Mouse (Mus musculus): Measurements from ENCODE around the gene Spef1. TPM values are rescaled to one million over a fixed set of nuclear protein-coding genes. Genes with fewer than 3 reads are reported as not detected.

Spef1 gene
- polyA plus RNA-seq, 1 experiment from 2014 or later = 1.9 TPM

GRCm38 (mm10) chr2:131221853-131222515, 34.9 kb upstream of the Spef1 start:
- peaks cover 4% of the 10 kb centered on the region for H3K4me1 ChIP-seq (replicated peaks)
- H3K27ac ChIP-seq = no peak overlapping the region
- H3K36me3 ChIP-seq = no peaks in the 10 kb centered on the region
- ATAC-seq (replicated peaks; ENCODE audit: insufficient number of reproducible peaks, insufficient read depth, low FRiP score, low read depth) = no peak
- no peaks in the 10 kb centered on the region for H3K9me3 ChIP-seq (replicated peaks)
- WGBS = 43% methylated on average over 3 of the region's 3 CpGs
- H3K9ac ChIP-seq = no peak overlapping the region
- H3K4me3 ChIP-seq = no peak overlapping the region
- H3K4me2 ChIP-seq = no peak overlapping the region
- no peaks in the 10 kb centered on the region for H3K27me3 ChIP-seq

GRCm38 (mm10) chr2:131220030-131220429, 32.9 kb upstream of the Spef1 start:
- WGBS = 53% methylated on average over 4 of the region's 4 CpGs
- ATAC-seq (replicated peaks; ENCODE audit: insufficient number of reproducible peaks, insufficient read depth, low FRiP score, low read depth) = no peak
- Histone ChIP-seq H3K27ac (no peak overlapping the region), H3K9ac (no peak overlapping the region), H3K27me3 (no peaks in the 10 kb centered on the region), H3K4me2 (no peak overlapping the region), H3K9me3 (replicated peaks) (no peaks in the 10 kb centered on the region), H3K4me3 (no peak overlapping the region), H3K36me3 (no peaks in the 10 kb centered on the region), H3K4me1 (replicated peaks) (peaks cover 13% of the 10 kb centered on the region)

DNA sequence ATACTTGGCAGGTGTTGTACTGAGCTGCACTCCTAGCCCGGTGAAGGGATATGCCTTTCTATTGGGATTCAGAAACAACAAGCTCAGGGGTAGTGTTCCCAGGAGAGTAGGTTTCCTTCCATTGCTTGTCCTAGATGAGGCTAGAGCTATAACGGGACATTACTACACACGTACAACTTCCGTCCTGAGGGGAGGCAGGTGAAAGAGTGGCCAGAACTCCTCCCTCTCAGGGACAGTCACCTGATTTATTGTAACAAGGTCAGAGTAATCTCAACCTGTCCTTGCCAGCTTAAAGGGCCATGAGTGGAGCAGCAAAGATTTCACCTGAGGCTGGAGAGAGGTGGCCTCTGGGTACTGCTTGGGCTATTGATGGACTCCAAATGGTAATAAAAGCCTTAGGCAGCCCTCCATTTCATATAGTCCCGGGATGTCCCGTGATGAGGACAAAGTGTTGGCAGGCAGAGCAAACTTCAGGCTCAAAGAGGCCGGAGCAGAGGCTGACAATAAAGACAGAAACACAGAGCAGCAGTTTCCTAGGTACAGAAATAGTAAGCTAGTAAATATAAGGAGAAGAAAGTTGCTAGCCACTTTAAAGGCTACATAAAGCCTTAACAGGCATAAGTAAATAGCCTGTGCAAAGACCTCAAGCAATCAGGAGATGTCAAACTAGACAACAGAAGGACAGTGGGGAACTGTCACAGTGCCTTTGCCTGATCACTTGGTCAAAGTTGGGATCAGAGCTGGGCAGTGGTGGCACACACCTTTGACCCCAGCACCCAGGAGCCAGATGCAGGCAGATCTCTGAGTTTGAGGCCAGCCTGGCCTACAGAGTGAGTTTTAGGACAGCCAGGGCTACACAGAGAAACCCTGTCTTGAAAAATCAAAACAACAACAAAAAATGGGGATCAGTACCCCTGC, 29.1 kb upstream of the Spef1 start:
- no peak overlapping the region for H3K4me3 ChIP-seq
- no peak overlapping the region for H3K9ac ChIP-seq
- no peak overlapping the region for H3K4me2 ChIP-seq
- H3K36me3 ChIP-seq = peaks cover 17% of the 10 kb centered on the region; the same call in 1 of the 2 replicates
- peak overlapping the region; percentile 8; the same call in 1 of the 2 replicates for H3K27ac ChIP-seq
- H3K27me3 ChIP-seq = no peaks in the 10 kb centered on the region
- no peaks in the 10 kb centered on the region for H3K9me3 ChIP-seq (replicated peaks)
- 60% methylated on average over 7 of the region's 7 CpGs for WGBS
- H3K4me1 ChIP-seq (replicated peaks) = peaks cover 29% of the 10 kb centered on the region
- ATAC-seq (replicated peaks; ENCODE audit: insufficient number of reproducible peaks, insufficient read depth, low FRiP score, low read depth) = no peak; the same call in 1 of the 2 replicates

DNA sequence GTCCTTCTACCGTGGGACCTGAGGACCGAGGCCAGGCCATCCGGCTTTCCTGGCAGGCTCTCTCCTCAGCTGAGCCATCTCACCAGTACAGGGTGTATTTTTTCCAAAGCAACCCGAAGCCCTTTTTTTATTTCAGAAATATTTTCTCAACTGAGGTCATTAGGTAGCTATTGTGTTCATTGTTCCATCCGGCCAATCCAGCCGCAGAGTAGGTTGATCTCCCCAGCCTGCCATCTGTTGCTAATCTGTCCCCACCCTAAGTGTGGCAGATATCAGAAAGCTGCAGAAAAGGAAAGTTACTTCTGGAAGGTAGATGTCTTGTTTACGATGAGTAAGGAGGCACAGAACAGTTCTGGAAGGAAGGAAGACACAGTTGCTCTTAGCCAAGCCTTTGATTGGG, 26.7 kb upstream of the Spef1 start:
- no peak overlapping the region for H3K4me2 ChIP-seq
- H3K9ac ChIP-seq = no peak overlapping the region; the same call in 1 of the 2 replicates
- no peak for ATAC-seq (replicated peaks; ENCODE audit: insufficient number of reproducible peaks, insufficient read depth, low FRiP score, low read depth)
- H3K4me3 ChIP-seq = no peak overlapping the region
- WGBS = 72% methylated on average over 7 of the region's 7 CpGs
- peaks cover 40% of the 10 kb centered on the region for H3K4me1 ChIP-seq (replicated peaks)
- H3K36me3 ChIP-seq = peaks cover 17% of the 10 kb centered on the region; the same call in 1 of the 2 replicates
- H3K27me3 ChIP-seq = no peaks in the 10 kb centered on the region
- H3K9me3 ChIP-seq (replicated peaks) = no peaks in the 10 kb centered on the region
- H3K27ac ChIP-seq = no peak overlapping the region

DNA sequence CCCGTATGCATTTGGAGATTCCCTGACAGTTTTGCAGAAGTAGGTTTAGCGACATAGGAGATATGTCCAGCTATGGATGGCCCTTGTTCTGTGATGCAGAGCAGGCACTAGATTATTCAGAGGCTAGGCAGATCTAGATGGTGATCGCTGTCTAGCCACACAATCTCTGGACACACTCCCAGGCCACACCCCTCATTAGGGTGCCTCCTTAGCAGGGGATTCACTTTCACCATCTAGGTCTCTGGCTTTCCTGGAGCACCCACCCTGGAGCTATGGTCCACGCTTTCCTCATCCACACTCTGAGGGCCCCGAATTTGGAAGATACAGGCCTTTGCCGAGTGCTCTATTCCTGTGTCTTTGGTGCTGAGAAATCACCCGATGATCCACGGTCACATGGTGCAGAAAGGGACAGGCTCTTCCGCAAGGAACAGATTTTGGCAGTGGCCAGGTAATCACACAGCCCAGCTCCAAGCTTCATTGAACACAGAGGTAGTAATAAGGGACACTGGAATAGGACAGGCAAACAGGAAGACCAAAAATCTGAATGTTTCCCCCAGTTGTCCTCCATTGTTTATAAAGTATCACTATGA, 24.0 kb upstream of the Spef1 start:
- H3K4me3 ChIP-seq = peak overlapping the region; percentile 64
- no peaks in the 10 kb centered on the region for H3K9me3 ChIP-seq (replicated peaks)
- no peaks in the 10 kb centered on the region for H3K27me3 ChIP-seq
- H3K4me2 ChIP-seq = peak overlapping the region; percentile 67
- no peak for ATAC-seq (replicated peaks; ENCODE audit: insufficient number of reproducible peaks, insufficient read depth, low FRiP score, low read depth)
- 47% methylated on average over 9 of the region's 9 CpGs for WGBS
- H3K27ac ChIP-seq = peak overlapping the region; percentile 94
- peaks cover 17% of the 10 kb centered on the region; the same call in 1 of the 2 replicates for H3K36me3 ChIP-seq
- H3K9ac ChIP-seq = peak overlapping the region; percentile 70
- peaks cover 35% of the 10 kb centered on the region for H3K4me1 ChIP-seq (replicated peaks)

- Histone ChIP-seq H3K4me3 (peak overlapping the region; percentile 64), H3K9me3 (replicated peaks) (no peaks in the 10 kb centered on the region), H3K27ac (peak overlapping the region; percentile 94), H3K27me3 (no peaks in the 10 kb centered on the region), H3K4me2 (peak overlapping the region; percentile 67), H3K4me1 (replicated peaks) (peaks cover 36% of the 10 kb centered on the region), H3K36me3 (peaks cover 17% of the 10 kb centered on the region; the same call in 1 of the 2 replicates), H3K9ac (peak overlapping the region; percentile 70)
- peak; percentile 97 for ATAC-seq (replicated peaks; ENCODE audit: insufficient number of reproducible peaks, insufficient read depth, low FRiP score, low read depth)
- WGBS = under 1% methylated on average over 50 of the region's 50 CpGs
These were observed 23.1 kb upstream of the Spef1 start for GRCm38 (mm10) chr2:131209969-131210792.

- Histone ChIP-seq H3K4me2 (peak overlapping the region; percentile 67), H3K9ac (peak overlapping the region; percentile 70; the same call in 1 of the 2 replicates), H3K4me3 (peak overlapping the region; percentile 64), H3K27ac (peak overlapping the region; percentile 94), H3K4me1 (replicated peaks) (peaks cover 45% of the 10 kb centered on the region), H3K27me3 (no peaks in the 10 kb centered on the region), H3K9me3 (replicated peaks) (no peaks in the 10 kb centered on the region), H3K36me3 (peaks cover 11% of the 10 kb centered on the region; the same call in 1 of the 2 replicates)
- WGBS = 71% methylated on average over 4 of the region's 4 CpGs
- ATAC-seq (replicated peaks; ENCODE audit: insufficient number of reproducible peaks, insufficient read depth, low FRiP score, low read depth) = no peak
These were observed 22.2 kb upstream of the Spef1 start for GRCm38 (mm10) chr2:131209125-131209795.

GRCm38 (mm10) chr2:131208356-131208755, 21.3 kb upstream of the Spef1 start:
- no peak overlapping the region for H3K4me3 ChIP-seq
- H3K27ac ChIP-seq = no peak overlapping the region
- 90% methylated on average over 2 of the region's 2 CpGs for WGBS
- peaks cover 42% of the 10 kb centered on the region for H3K4me1 ChIP-seq (replicated peaks)
- no peak overlapping the region for H3K4me2 ChIP-seq
- H3K36me3 ChIP-seq = peaks cover 5% of the 10 kb centered on the region; the same call in 1 of the 2 replicates
- ATAC-seq (replicated peaks; ENCODE audit: insufficient number of reproducible peaks, insufficient read depth, low FRiP score, low read depth) = no peak
- no peaks in the 10 kb centered on the region for H3K27me3 ChIP-seq
- no peak overlapping the region for H3K9ac ChIP-seq
- H3K9me3 ChIP-seq (replicated peaks) = no peaks in the 10 kb centered on the region

DNA sequence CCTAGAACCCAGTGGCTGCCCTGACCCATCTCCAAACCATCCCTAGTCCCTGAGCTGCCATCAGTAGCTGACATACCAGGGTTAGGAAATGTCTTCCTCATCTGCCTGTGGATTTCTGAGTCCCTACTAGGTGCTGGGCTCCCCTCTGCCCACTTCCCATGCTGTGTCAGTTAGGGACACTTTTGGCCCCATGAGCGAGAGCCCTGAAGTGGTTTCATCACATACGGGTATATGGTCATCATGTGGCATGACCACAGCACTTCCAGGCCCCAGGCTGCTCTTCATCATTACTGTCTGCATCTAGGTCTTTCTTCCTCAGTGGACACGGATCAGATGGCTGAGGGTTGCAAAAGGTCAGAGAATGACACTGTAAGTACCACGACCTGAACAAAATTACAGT, 19.7 kb upstream of the Spef1 start, which contains the start of gene Ap5s1:
Gene Ap5s1 (plus strand): TSS at position 301 of the 400 bp plus-strand sequence.
- 68% methylated on average over 4 of the region's 4 CpGs for WGBS
- Histone ChIP-seq H3K27me3 (no peaks in the 10 kb centered on the region), H3K36me3 (no peaks in the 10 kb centered on the region), H3K4me2 (no peak within 1 kb of the TSS), H3K4me1 (replicated peaks) (peaks cover 28% of the 10 kb centered on the region), H3K9me3 (replicated peaks) (no peaks in the 10 kb centered on the region), H3K27ac (no peak within 1 kb of the TSS), H3K4me3 (no peak within 1 kb of the TSS), H3K9ac (no peak within 1 kb of the TSS)
- no peak for ATAC-seq (replicated peaks; ENCODE audit: insufficient number of reproducible peaks, insufficient read depth, low FRiP score, low read depth)

- Histone ChIP-seq H3K27ac (no peak overlapping the region), H3K4me1 (replicated peaks) (peaks cover 22% of the 10 kb centered on the region), H3K9me3 (replicated peaks) (no peaks in the 10 kb centered on the region), H3K27me3 (no peaks in the 10 kb centered on the region), H3K4me2 (no peak overlapping the region), H3K36me3 (no peaks in the 10 kb centered on the region), H3K9ac (no peak overlapping the region), H3K4me3 (no peak overlapping the region)
- no peak for ATAC-seq (replicated peaks; ENCODE audit: insufficient number of reproducible peaks, insufficient read depth, low FRiP score, low read depth)
- 64% methylated on average over 8 of the region's 8 CpGs for WGBS
These were observed 18.6 kb upstream of the Spef1 start for GRCm38 (mm10) chr2:131205521-131206182.
